Mouse (Mus musculus) layer of hippocampus, postnatal 36 days (tissue): ENCODE measurements around the gene Ube2cbp. TPM values are rescaled to one million over a fixed set of nuclear protein-coding genes. Genes with fewer than 3 reads are reported as not detected.

Source experiments
- DNase-seq, 2 experiments: peaks; one replicate each; pipeline ENCODE4 v3.0.0; 2022
- total RNA-seq, 2 experiments: library from RNA; stranded (reverse); gene quantifications; 2 replicates each; pipeline ENCODE4 v1.2.3; 2021

The Ube2cbp gene
- total RNA-seq, 2 experiments from 2014 or later: 3.7 to 4.7 TPM

- no peak for DNase-seq
These were observed 149.1 kb downstream of the Ube2cbp start for GRCm38 (mm10) chr9:86315700-86316099.

GRCm38 (mm10) chr9:86308616-86309015 is 156.1 kb downstream of the Ube2cbp start:
- DNase-seq: no peak

GRCm38 (mm10) chr9:86306556-86306955 is 158.2 kb downstream of the Ube2cbp start:
- DNase-seq: no peak

GRCm38 (mm10) chr9:86301407-86301806 is 163.3 kb downstream of the Ube2cbp start:
- DNase-seq: no peak

GRCm38 (mm10) chr9:86298596-86298995 is 166.2 kb downstream of the Ube2cbp start:
- no peak for DNase-seq

- DNase-seq: no peak
These were observed 166.6 kb downstream of the Ube2cbp start for GRCm38 (mm10) chr9:86298131-86298530.

GRCm38 (mm10) chr9:86296683-86297638 is 167.8 kb downstream of the Ube2cbp start:
- DNase-seq: no peak

- DNase-seq: no peak
These were observed 177.2 kb downstream of the Ube2cbp start for GRCm38 (mm10) chr9:86287570-86287954.

- no peak for DNase-seq
These were observed 177.8 kb downstream of the Ube2cbp start for GRCm38 (mm10) chr9:86286830-86287569.

- DNase-seq: no peak
These were observed 182.2 kb downstream of the Ube2cbp start for GRCm38 (mm10) chr9:86282555-86282954.

- DNase-seq: no peak
These were observed 183.6 kb downstream of the Ube2cbp start for GRCm38 (mm10) chr9:86281147-86281467.

- DNase-seq: no peak
These were observed 184.1 kb downstream of the Ube2cbp start for GRCm38 (mm10) chr9:86280461-86281146.

GRCm38 (mm10) chr9:86269541-86269940 is 195.2 kb downstream of the Ube2cbp start:
- no peak for DNase-seq

GRCm38 (mm10) chr9:86266658-86267057 is 198.1 kb downstream of the Ube2cbp start:
- no peak for DNase-seq

Other genes with a start within 250 kb of the Ube2cbp start
- gene Dop1a, start 2.2 kb upstream of the Ube2cbp start, total RNA-seq: 10 to 100 TPM; 57.1 to 64.0 TPM
- 10 to 100 TPM; 16.6 to 16.9 TPM for gene Pgm3, start 106.9 kb upstream of the Ube2cbp start, total RNA-seq
- 10 to 100 TPM; 24.8 to 27.6 TPM for gene Rwdd2a, start 107.0 kb upstream of the Ube2cbp start, total RNA-seq
- gene Me1, start 231.0 kb upstream of the Ube2cbp start, total RNA-seq: 10 to 100 TPM; 62.2 to 67.6 TPM